Mouse (Mus musculus): Measurements from ENCODE around the gene Swap70.
A peak's percentile ranks its signal among the peaks of the same experiment; 100 is the strongest.

Swap70 gene

DNA sequence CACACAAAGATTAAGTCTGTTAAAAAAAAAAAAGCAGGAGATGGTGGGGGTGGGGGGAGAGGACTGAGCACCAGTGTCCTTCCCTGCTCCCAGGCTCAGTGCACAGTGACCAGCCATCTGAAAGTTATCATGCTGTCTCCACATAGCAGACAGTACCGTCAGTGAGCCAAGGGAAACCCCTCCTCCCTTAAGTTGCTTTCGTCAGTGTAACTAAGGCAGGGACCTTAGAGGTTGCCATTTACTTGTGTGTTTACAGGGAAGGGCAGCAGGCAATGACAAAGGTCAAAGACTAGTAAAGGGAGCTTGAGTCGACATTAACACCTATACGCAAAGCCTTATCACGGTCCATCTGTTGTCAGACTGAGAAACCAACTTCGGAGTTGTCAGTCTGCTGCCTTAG, 81.4 kb downstream of the Swap70 start:
- DNase-seq (ENCODE audit: low read depth in 1 of 2, low spot score in 2 of 2): no peak

GRCm38 (mm10) chr7:110305486-110305885, 84.0 kb downstream of the Swap70 start:
- DNase-seq (ENCODE audit: low read depth in 1 of 2, low spot score in 2 of 2): no peak

GRCm38 (mm10) chr7:110306281-110306680, 84.8 kb downstream of the Swap70 start:
- DNase-seq (ENCODE audit: low read depth in 1 of 2, low spot score in 2 of 2): no peak

DNA sequence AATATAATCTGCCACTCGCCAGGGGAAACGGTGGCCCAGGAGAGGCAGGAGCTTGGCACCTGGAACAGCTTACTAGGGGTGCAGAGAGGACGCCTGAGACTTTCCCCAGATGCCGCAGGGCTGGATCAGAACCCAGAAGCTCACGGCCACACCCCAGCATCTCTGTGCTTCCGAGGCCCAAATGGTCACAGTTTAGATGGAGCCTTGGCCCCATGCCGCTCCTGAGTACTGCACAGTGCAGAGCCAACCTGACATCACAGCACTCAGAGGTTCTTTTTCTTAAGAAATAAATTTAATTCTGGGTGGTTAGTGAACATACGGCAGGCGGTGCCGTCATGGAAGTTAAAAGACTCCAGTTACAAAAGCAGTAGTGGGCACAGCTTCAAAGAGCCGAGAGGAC, 86.2 kb downstream of the Swap70 start:
- DNase-seq (ENCODE audit: low read depth in 1 of 2, low spot score in 2 of 2): no peak

GRCm38 (mm10) chr7:110309246-110309645, 87.7 kb downstream of the Swap70 start:
- DNase-seq (ENCODE audit: low read depth in 1 of 2, low spot score in 2 of 2): no peak

- DNase-seq (ENCODE audit: low read depth in 1 of 2, low spot score in 2 of 2): peak; percentile 48 to 54
Observed at GRCm38 (mm10) chr7:110313392-110314055, 92.0 kb downstream of the Swap70 start.

DNA sequence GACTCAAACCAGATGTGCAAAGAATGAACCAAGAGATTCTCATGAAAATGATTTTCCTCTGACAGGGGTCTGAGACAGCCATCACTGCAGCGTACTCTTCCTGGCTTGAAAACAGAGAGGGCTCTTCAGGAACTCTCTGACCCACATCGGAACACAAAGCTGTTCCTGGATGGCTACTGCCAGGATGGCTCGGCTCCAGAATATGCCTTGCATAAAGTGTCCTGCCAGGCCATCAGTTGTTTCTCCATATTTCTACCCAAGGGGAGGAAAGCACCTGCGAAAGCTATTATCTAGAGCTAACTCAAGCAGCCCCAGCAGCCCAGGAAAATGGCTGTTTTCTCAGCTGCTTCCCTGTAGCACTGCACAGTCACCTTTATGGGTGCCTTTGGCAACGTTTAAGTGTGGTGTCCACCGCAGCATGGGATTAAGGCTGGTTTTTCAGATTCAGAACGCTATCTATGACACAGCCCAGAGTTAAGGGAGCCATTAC, 92.9 kb downstream of the Swap70 start:
- no peak for DNase-seq (ENCODE audit: low read depth in 1 of 2, low spot score in 2 of 2)

GRCm38 (mm10) chr7:110315352-110315751, 93.8 kb downstream of the Swap70 start:
- no peak for DNase-seq (ENCODE audit: low read depth in 1 of 2, low spot score in 2 of 2)

DNA sequence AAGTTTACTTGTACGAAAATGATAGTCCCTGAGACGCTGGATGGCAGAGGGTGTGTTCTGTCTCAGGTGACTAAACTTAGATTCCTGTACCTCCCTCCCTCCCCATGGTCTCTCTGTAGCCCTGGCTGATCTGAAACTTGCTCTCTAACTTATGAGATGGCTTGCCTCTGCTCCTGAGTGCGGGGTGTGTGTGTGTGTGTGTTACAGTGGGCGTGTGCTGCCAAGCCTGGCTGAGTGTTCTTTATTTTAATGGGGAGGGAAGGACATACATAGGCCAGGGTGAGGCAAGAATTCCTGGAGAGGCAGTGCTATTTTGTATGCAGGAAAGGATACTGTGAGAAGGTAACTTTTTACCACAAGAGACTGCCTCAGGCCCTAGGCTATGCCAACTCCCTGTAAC, 95.9 kb downstream of the Swap70 start:
- DNase-seq (ENCODE audit: low read depth in 1 of 2, low spot score in 2 of 2): no peak

GRCm38 (mm10) chr7:110318971-110319519, 97.5 kb downstream of the Swap70 start:
- no peak for DNase-seq (ENCODE audit: low read depth in 1 of 2, low spot score in 2 of 2)

DNA sequence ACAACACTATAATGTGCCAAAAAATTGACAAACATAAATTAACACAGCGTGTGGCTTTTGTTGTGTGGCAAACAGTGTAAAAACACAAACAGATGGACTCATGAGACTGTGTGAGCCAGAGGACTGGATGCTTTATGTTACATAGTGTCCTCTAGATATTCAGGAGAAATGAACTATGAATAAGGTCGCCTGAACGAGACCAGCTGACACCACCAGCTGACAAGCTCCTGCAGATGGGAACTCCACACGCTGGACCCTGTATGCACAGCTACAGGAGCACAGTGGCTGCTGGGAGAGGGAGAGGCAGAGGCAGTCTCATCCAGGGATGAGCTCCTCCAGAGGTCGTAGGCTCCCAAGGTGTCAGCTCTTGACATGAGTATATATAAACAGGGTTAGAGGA, 99.6 kb downstream of the Swap70 start:
- DNase-seq (ENCODE audit: low read depth in 1 of 2, low spot score in 2 of 2): no peak

- no peak for DNase-seq (ENCODE audit: low read depth in 1 of 2, low spot score in 2 of 2)
Observed at GRCm38 (mm10) chr7:110324852-110325251, 103.3 kb downstream of the Swap70 start.

DNA sequence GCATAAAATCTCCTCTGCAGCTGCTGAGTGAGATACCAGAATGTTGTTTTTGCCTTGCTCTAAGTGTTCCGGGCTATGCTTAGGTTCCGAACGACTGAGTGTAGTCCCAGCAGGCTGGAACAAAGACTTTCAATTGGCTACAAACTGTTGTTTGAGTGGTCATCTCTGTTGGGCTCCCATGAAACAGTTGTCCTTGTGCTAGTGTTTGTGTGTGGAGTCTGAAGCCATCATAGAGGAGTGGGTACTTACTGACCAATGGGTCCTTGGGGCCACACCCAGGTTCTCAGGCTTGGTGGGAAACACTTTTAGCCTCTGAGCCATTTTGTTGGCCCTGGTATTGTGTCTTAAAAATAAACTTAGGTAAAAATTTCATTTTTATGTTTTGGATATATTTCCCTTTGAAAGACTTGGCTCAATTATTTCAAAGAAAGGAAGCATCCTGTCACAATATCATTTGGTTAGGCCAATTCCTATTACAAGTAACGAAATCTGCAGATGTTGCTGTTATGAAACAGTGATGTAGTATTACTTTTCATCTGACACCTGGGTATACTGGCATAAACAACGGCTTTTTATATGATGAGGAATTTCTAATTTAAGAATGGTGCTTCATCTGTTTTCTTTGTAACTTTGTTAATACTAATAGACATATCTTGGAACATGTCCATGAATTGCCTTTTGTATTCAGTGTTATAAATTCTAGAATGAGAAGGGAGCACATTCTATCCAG, 104.0 kb downstream of the Swap70 start:
- DNase-seq (ENCODE audit: low read depth in 1 of 2, low spot score in 2 of 2): no peak

Measured in monocyte, adult 2 months (primary cell).